Mouse (Mus musculus): ENCODE measurements at regions not wholly inside any gene's neighbourhood (a gene's known extent, or its start where the extent isn't known, plus 50 kb on each side); places are given as distances from the start of the nearest gene placed in this dataset.

GRCm38 (mm10) chr15:60333573-60334306 is 317.3 kb upstream of the 4933412E24Rik start:
- H3K4me1 ChIP-seq (ENCODE audit: control insufficient read depth, insufficient read depth, low read length), result no peaks in the 10 kb centered on the region
- no peak for ATAC-seq (ENCODE audit: insufficient read depth, low FRiP score)
- no peak overlapping the region for H3K4me3 ChIP-seq (replicated peaks; ENCODE audit: low read length)
- no peak overlapping the region for H3K9ac ChIP-seq (ENCODE audit: low read length)
- H3K4me2 ChIP-seq (ENCODE audit: low read depth, low read length), result no peak overlapping the region
- no peak overlapping the region for H3K27ac ChIP-seq (ENCODE audit: low read length)
- H3K36me3 ChIP-seq (ENCODE audit: control insufficient read depth, insufficient read depth, low read length), result no peaks in the 10 kb centered on the region
- 46% methylated on average over 5 of the region's 5 CpGs for whole genome bisulfite sequencing
- no peaks in the 10 kb centered on the region for H3K27me3 ChIP-seq (ENCODE audit: control insufficient read depth, insufficient read depth, low read length)
- H3K9me3 ChIP-seq (replicated peaks; ENCODE audit: control insufficient read depth, low read length), result no peaks in the 10 kb centered on the region

- Histone ChIP-seq H3K27me3 (ENCODE audit: control insufficient read depth, insufficient read depth, low read length) (no peaks in the 10 kb centered on the region), H3K4me2 (ENCODE audit: low read depth, low read length) (no peak overlapping the region), H3K36me3 (ENCODE audit: control insufficient read depth, insufficient read depth, low read length) (no peaks in the 10 kb centered on the region), H3K27ac (ENCODE audit: low read length) (no peak overlapping the region), H3K9ac (ENCODE audit: low read length) (no peak overlapping the region), H3K9me3 (replicated peaks; ENCODE audit: control insufficient read depth, low read length) (no peaks in the 10 kb centered on the region), H3K4me3 (replicated peaks; ENCODE audit: low read length) (no peak overlapping the region), H3K4me1 (ENCODE audit: control insufficient read depth, insufficient read depth, low read length) (no peaks in the 10 kb centered on the region)
- WGBS, result 94% methylated on average over 2 of the region's 2 CpGs
- no peak for ATAC-seq (ENCODE audit: insufficient read depth, low FRiP score)
These were observed 301.2 kb upstream of the 4933412E24Rik start for GRCm38 (mm10) chr15:60317577-60317976.

- H3K27me3 ChIP-seq (ENCODE audit: control insufficient read depth, insufficient read depth, low read length), result no peaks in the 10 kb centered on the region
- no peak overlapping the region for H3K9ac ChIP-seq (ENCODE audit: low read length)
- WGBS, result 79% methylated on average over 5 of the region's 5 CpGs
- no peaks in the 10 kb centered on the region for H3K36me3 ChIP-seq (ENCODE audit: control insufficient read depth, insufficient read depth, low read length)
- no peak overlapping the region for H3K4me3 ChIP-seq (replicated peaks; ENCODE audit: low read length)
- no peaks in the 10 kb centered on the region for H3K4me1 ChIP-seq (ENCODE audit: control insufficient read depth, insufficient read depth, low read length)
- H3K27ac ChIP-seq (ENCODE audit: low read length), result no peak overlapping the region
- H3K4me2 ChIP-seq (ENCODE audit: low read depth, low read length), result no peak overlapping the region
- no peak for ATAC-seq (ENCODE audit: insufficient read depth, low FRiP score)
- no peaks in the 10 kb centered on the region for H3K9me3 ChIP-seq (replicated peaks; ENCODE audit: control insufficient read depth, low read length)
These were observed 298.8 kb upstream of the 4933412E24Rik start for GRCm38 (mm10) chr15:60315210-60315609.

GRCm38 (mm10) chr15:60309909-60310308 is 293.5 kb upstream of the 4933412E24Rik start:
- 69% methylated on average over 3 of the region's 3 CpGs for WGBS
- no peak for ATAC-seq (ENCODE audit: insufficient read depth, low FRiP score)

GRCm38 (mm10) chr15:60308968-60309367 is 292.6 kb upstream of the 4933412E24Rik start:
- no peaks in the 10 kb centered on the region for H3K4me1 ChIP-seq (ENCODE audit: control insufficient read depth, insufficient read depth, low read length)
- no peaks in the 10 kb centered on the region for H3K36me3 ChIP-seq (ENCODE audit: control insufficient read depth, insufficient read depth, low read length)
- ATAC-seq (ENCODE audit: insufficient read depth, low FRiP score), result no peak
- H3K27me3 ChIP-seq (ENCODE audit: control insufficient read depth, insufficient read depth, low read length), result no peaks in the 10 kb centered on the region
- H3K9ac ChIP-seq (ENCODE audit: low read length), result no peak overlapping the region
- H3K4me3 ChIP-seq (replicated peaks; ENCODE audit: low read length), result no peak overlapping the region
- 77% methylated on average over 1 of the region's 1 CpGs for WGBS
- no peak overlapping the region for H3K27ac ChIP-seq (ENCODE audit: low read length)
- no peaks in the 10 kb centered on the region for H3K9me3 ChIP-seq (replicated peaks; ENCODE audit: control insufficient read depth, low read length)
- H3K4me2 ChIP-seq (ENCODE audit: low read depth, low read length), result no peak overlapping the region

More at GRCm38 (mm10) chr15:60309909-60310308, 293.5 kb upstream of the 4933412E24Rik start:
- Histone ChIP-seq H3K4me3 (replicated peaks; ENCODE audit: low read length) (no peak overlapping the region), H3K9ac (ENCODE audit: low read length) (no peak overlapping the region), H3K9me3 (replicated peaks; ENCODE audit: control insufficient read depth, low read length) (no peaks in the 10 kb centered on the region), H3K27ac (ENCODE audit: low read length) (no peak overlapping the region), H3K4me2 (ENCODE audit: low read depth, low read length) (no peak overlapping the region), H3K36me3 (ENCODE audit: control insufficient read depth, insufficient read depth, low read length) (no peaks in the 10 kb centered on the region), H3K27me3 (ENCODE audit: control insufficient read depth, insufficient read depth, low read length) (no peaks in the 10 kb centered on the region), H3K4me1 (ENCODE audit: control insufficient read depth, insufficient read depth, low read length) (no peaks in the 10 kb centered on the region)

GRCm38 (mm10) chr15:60308126-60308525 is 291.7 kb upstream of the 4933412E24Rik start:
- ATAC-seq (ENCODE audit: insufficient read depth, low FRiP score), result no peak
- H3K36me3 ChIP-seq (ENCODE audit: control insufficient read depth, insufficient read depth, low read length), result no peaks in the 10 kb centered on the region
- no peaks in the 10 kb centered on the region for H3K27me3 ChIP-seq (ENCODE audit: control insufficient read depth, insufficient read depth, low read length)
- no peak overlapping the region for H3K27ac ChIP-seq (ENCODE audit: low read length)
- H3K9ac ChIP-seq (ENCODE audit: low read length), result no peak overlapping the region
- H3K9me3 ChIP-seq (replicated peaks; ENCODE audit: control insufficient read depth, low read length), result no peaks in the 10 kb centered on the region
- no peaks in the 10 kb centered on the region for H3K4me1 ChIP-seq (ENCODE audit: control insufficient read depth, insufficient read depth, low read length)
- 89% methylated on average over 2 of the region's 2 CpGs for WGBS
- H3K4me2 ChIP-seq (ENCODE audit: low read depth, low read length), result no peak overlapping the region
- no peak overlapping the region for H3K4me3 ChIP-seq (replicated peaks; ENCODE audit: low read length)

- no peak overlapping the region for H3K9ac ChIP-seq (ENCODE audit: low read length)
- H3K27me3 ChIP-seq (ENCODE audit: control insufficient read depth, insufficient read depth, low read length), result no peaks in the 10 kb centered on the region
- no peaks in the 10 kb centered on the region for H3K4me1 ChIP-seq (ENCODE audit: control insufficient read depth, insufficient read depth, low read length)
- no peaks in the 10 kb centered on the region for H3K36me3 ChIP-seq (ENCODE audit: control insufficient read depth, insufficient read depth, low read length)
- ATAC-seq (ENCODE audit: insufficient read depth, low FRiP score), result no peak
- no peaks in the 10 kb centered on the region for H3K9me3 ChIP-seq (replicated peaks; ENCODE audit: control insufficient read depth, low read length)
- no peak overlapping the region for H3K27ac ChIP-seq (ENCODE audit: low read length)
- H3K4me3 ChIP-seq (replicated peaks; ENCODE audit: low read length), result no peak overlapping the region
- no peak overlapping the region for H3K4me2 ChIP-seq (ENCODE audit: low read depth, low read length)
- 78% methylated on average over 4 of the region's 4 CpGs for WGBS
These were observed 287.1 kb upstream of the 4933412E24Rik start for GRCm38 (mm10) chr15:60303501-60303900.

- no peak for ATAC-seq (ENCODE audit: insufficient read depth, low FRiP score)
These were observed 285.5 kb upstream of the 4933412E24Rik start for GRCm38 (mm10) chr15:60301939-60302338.

GRCm38 (mm10) chr15:60285321-60285720 is 268.9 kb upstream of the 4933412E24Rik start:
- H3K9me3 ChIP-seq (replicated peaks; ENCODE audit: control insufficient read depth, low read length), result no peaks in the 10 kb centered on the region
- no peak for ATAC-seq (ENCODE audit: insufficient read depth, low FRiP score)
- no peaks in the 10 kb centered on the region for H3K4me1 ChIP-seq (ENCODE audit: control insufficient read depth, insufficient read depth, low read length)
- no peak overlapping the region for H3K4me3 ChIP-seq (replicated peaks; ENCODE audit: low read length)
- no peaks in the 10 kb centered on the region for H3K36me3 ChIP-seq (ENCODE audit: control insufficient read depth, insufficient read depth, low read length)
- H3K27ac ChIP-seq (ENCODE audit: low read length), result no peak overlapping the region
- no peak overlapping the region for H3K4me2 ChIP-seq (ENCODE audit: low read depth, low read length)
- H3K9ac ChIP-seq (ENCODE audit: low read length), result no peak overlapping the region
- no peaks in the 10 kb centered on the region for H3K27me3 ChIP-seq (ENCODE audit: control insufficient read depth, insufficient read depth, low read length)
- 81% methylated on average over 4 of the region's 4 CpGs for WGBS

More at GRCm38 (mm10) chr15:60301939-60302338, 285.5 kb upstream of the 4933412E24Rik start:
- Histone ChIP-seq H3K36me3 (ENCODE audit: control insufficient read depth, insufficient read depth, low read length) (no peaks in the 10 kb centered on the region), H3K27me3 (ENCODE audit: control insufficient read depth, insufficient read depth, low read length) (no peaks in the 10 kb centered on the region), H3K4me1 (ENCODE audit: control insufficient read depth, insufficient read depth, low read length) (no peaks in the 10 kb centered on the region), H3K4me3 (replicated peaks; ENCODE audit: low read length) (no peak overlapping the region), H3K9ac (ENCODE audit: low read length) (no peak overlapping the region), H3K27ac (ENCODE audit: low read length) (no peak overlapping the region), H3K4me2 (ENCODE audit: low read depth, low read length) (no peak overlapping the region), H3K9me3 (replicated peaks; ENCODE audit: control insufficient read depth, low read length) (no peaks in the 10 kb centered on the region)
- 76% methylated on average over 4 of the region's 4 CpGs for WGBS
